Mouse (Mus musculus) heart, postnatal 0 days (tissue): ENCODE results near the gene Myo3b.

Source experiments
- CTCF ChIP-seq: IDR thresholded peaks from 2 replicates; pipeline ENCODE4 v1.5.1; 2016; ENCODE audit warnings: antibody characterized with exemption, control low read depth, low read depth
- EP300 ChIP-seq: IDR thresholded peaks from 2 replicates; pipeline ENCODE4 v1.6.1; 2016; ENCODE audit warnings: antibody characterized with exemption, low read depth

DNA sequence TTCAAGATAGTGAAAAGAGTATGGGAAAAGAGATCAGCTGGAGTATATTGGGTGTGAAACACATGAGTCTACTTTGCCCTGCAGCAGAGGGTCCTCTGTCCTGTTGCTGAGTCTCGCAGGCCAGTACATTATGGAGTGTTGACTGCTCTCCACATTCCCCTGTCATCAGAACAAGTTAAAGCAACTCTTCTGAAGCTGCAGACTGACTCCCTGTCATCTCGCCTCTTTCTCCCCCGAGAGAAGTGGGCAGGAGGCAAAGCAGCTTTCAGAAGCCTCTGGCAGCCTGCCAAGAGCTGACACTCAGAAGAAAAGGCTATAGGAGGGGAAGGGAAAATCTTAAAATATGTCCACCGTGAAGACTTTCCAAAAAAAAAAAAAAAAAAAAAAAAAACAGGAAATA is 404.1 kb downstream of the Myo3b start:
- TF ChIP-seq CTCF (no peak), EP300 (no peak)
